Mouse (Mus musculus) midbrain, embryonic 12.5 days (tissue): ENCODE measurements around the gene Hist3h2a. TPM values are rescaled to one million over a fixed set of nuclear protein-coding genes. Genes with fewer than 3 reads are reported as not detected.

Experiments used
- ATAC-seq: fragments of 200-750 bp; cut with Nextera tagmentation; 2 replicates; pipeline ENCODE4 v1.8.0; 2017; ENCODE audit warnings: low read depth, moderate TSS enrichment, moderate library complexity; ENCODE audit not compliant: low FRiP score
- H3K27ac ChIP-seq: fragments of 300-500 bp; sonication (generic); replicated peaks from 2 replicates; pipeline ENCODE4 v1.5.1; 2016; ENCODE audit warnings: mild to moderate bottlenecking
- H3K27me3 ChIP-seq: fragments of 300-500 bp; sonication (generic); 2 replicates; pipeline ENCODE4 v1.6.1; 2016; ENCODE audit warnings: mild to moderate bottlenecking
- H3K36me3 ChIP-seq: fragments of 300-500 bp; sonication (generic); 2 replicates; pipeline ENCODE4 v1.6.1; 2016
- H3K4me1 ChIP-seq: fragments of 300-500 bp; sonication (generic); 2 replicates; pipeline ENCODE4 v1.6.1; 2016
- H3K4me2 ChIP-seq: fragments of 300-500 bp; sonication (generic); replicated peaks from 2 replicates; pipeline ENCODE4 v1.6.1; 2016; ENCODE audit warnings: mild to moderate bottlenecking, moderate library complexity
- H3K4me3 ChIP-seq: fragments of 300-500 bp; sonication (generic); 2 replicates; pipeline ENCODE4 v1.5.1; 2016; ENCODE audit warnings: mild to moderate bottlenecking
- H3K9ac ChIP-seq: fragments of 300-500 bp; sonication (generic); replicated peaks from 2 replicates; pipeline ENCODE4 v1.6.1; 2016; ENCODE audit warnings: mild to moderate bottlenecking, moderate library complexity
- H3K9me3 ChIP-seq: fragments of 300-500 bp; sonication (generic); 2 replicates; pipeline ENCODE4 v1.6.1; 2016; ENCODE audit warnings: mild to moderate bottlenecking
- WGBS: fragments of 180-500 bp; shearing (Covaris S2); methylation state at CpG from one replicate; pipeline ENCODE4 v1.1.7; 2016; 5-methylcytosine and 5-hydroxymethylcytosine counted together
- microRNA-seq: library from miRNA; unstranded; fragments of <30 nt; microRNA quantifications from one replicate; pipeline ENCODE4, GENCODE M21; 2017
- polyA plus RNA-seq: library from polyadenylated mRNA; unstranded; fragments of >200 nt; fragmentation: Nextera tagmentation; extraction: Ambion mirVana; gene quantifications from 2 replicates; pipeline ENCODE4 v1.2.1, GENCODE M21; 2016

Hist3h2a gene
- polyA plus RNA-seq, 1 experiment from 2014 or later: 87.5 TPM

GRCm38 (mm10) chr11:58999158-58999557, 44.7 kb downstream of the Hist3h2a start:
- Histone ChIP-seq H3K27ac (no peak overlapping the region), H3K9ac (no peak overlapping the region), H3K36me3 (no peaks in the 10 kb centered on the region), H3K4me1 (peaks cover 3% of the 10 kb centered on the region; the same call in 1 of the 2 replicates), H3K9me3 (no peaks in the 10 kb centered on the region), H3K27me3 (peaks cover 35% of the 10 kb centered on the region), H3K4me3 (no peak overlapping the region), H3K4me2 (no peak overlapping the region)
- no peak for ATAC-seq
- 57% methylated on average over 11 of the region's 11 CpGs for WGBS

GRCm38 (mm10) chr11:58999830-59000229, 45.3 kb downstream of the Hist3h2a start:
- no peak for ATAC-seq
- Histone ChIP-seq H3K9ac (no peak overlapping the region), H3K27ac (no peak overlapping the region), H3K9me3 (no peaks in the 10 kb centered on the region), H3K36me3 (no peaks in the 10 kb centered on the region), H3K27me3 (peaks cover 28% of the 10 kb centered on the region), H3K4me2 (no peak overlapping the region), H3K4me3 (no peak overlapping the region), H3K4me1 (no peaks in the 10 kb centered on the region)
- 72% methylated on average over 6 of the region's 6 CpGs for WGBS

GRCm38 (mm10) chr11:59000635-59001034, 46.1 kb downstream of the Hist3h2a start:
- Histone ChIP-seq H3K27me3 (peaks cover 20% of the 10 kb centered on the region), H3K4me3 (no peak overlapping the region), H3K9ac (no peak overlapping the region), H3K36me3 (no peaks in the 10 kb centered on the region), H3K9me3 (no peaks in the 10 kb centered on the region), H3K4me2 (no peak overlapping the region), H3K4me1 (no peaks in the 10 kb centered on the region), H3K27ac (no peak overlapping the region)
- 92% methylated on average over 21 of the region's 21 CpGs for WGBS
- no peak for ATAC-seq

- Histone ChIP-seq H3K36me3 (no peaks in the 10 kb centered on the region), H3K4me2 (no peak overlapping the region), H3K4me1 (no peaks in the 10 kb centered on the region), H3K27ac (no peak overlapping the region), H3K4me3 (no peak overlapping the region), H3K9ac (no peak overlapping the region), H3K9me3 (no peaks in the 10 kb centered on the region), H3K27me3 (0 out of 2 replicates have a peak, but pooled peaks cover 1% of the 10 kb centered on the region)
- no peak for ATAC-seq
- 79% methylated on average over 7 of the region's 7 CpGs for WGBS
Measured at GRCm38 (mm10) chr11:59002327-59003079, 48.0 kb downstream of the Hist3h2a start.

Small RNAs within 50 kb of the gene (microRNA-seq; reads per million reads assigned to microRNA genes)
- gene Gm44313: not detected

Other genes starting within 250 kb of the Hist3h2a start
- gene Olfr318, start 230.7 kb upstream of the Hist3h2a start, polyA plus RNA-seq: not detected in 2 replicates
- gene Olfr317, start 215.5 kb upstream of the Hist3h2a start, polyA plus RNA-seq: not detected in 2 replicates
- not detected in 2 replicates for gene Olfr316, start 202.0 kb upstream of the Hist3h2a start, polyA plus RNA-seq
- not detected in 2 replicates for gene Olfr315, start 181.5 kb upstream of the Hist3h2a start, polyA plus RNA-seq
- gene Olfr314, start 171.7 kb upstream of the Hist3h2a start, polyA plus RNA-seq: not detected in 2 replicates
- gene Fam183b, start 152.7 kb upstream of the Hist3h2a start, polyA plus RNA-seq: 2.0 and 2.1 TPM in 2 replicates
- gene Olfr313, start 139.7 kb upstream of the Hist3h2a start, polyA plus RNA-seq: not detected in 2 replicates
- gene Olfr312, start 125.4 kb upstream of the Hist3h2a start, polyA plus RNA-seq: not detected in 2 replicates
- gene Olfr311, start 115.4 kb upstream of the Hist3h2a start, polyA plus RNA-seq: not detected in 2 replicates
- 17.7 and 19.9 TPM in 2 replicates for gene Gm12258, start 107.5 kb upstream of the Hist3h2a start, polyA plus RNA-seq
- 10.2 and 13.7 TPM in 2 replicates for gene 2810021J22Rik, start 87.5 kb upstream of the Hist3h2a start, polyA plus RNA-seq
- 5.3 and 5.5 TPM in 2 replicates for gene Zfp39, start 50.5 kb upstream of the Hist3h2a start, polyA plus RNA-seq
- gene Btnl10, start 36.8 kb upstream of the Hist3h2a start, polyA plus RNA-seq: not detected in 2 replicates
- gene Rnf187, start 15.8 kb upstream of the Hist3h2a start, polyA plus RNA-seq: 437 and 465 TPM in 2 replicates
- 177 and 223 TPM in 2 replicates for gene Hist3h2ba, start 5.8 kb upstream of the Hist3h2a start, polyA plus RNA-seq
- 0.64 and 0.86 TPM in 2 replicates for gene Trim17, start within 50 bp of the Hist3h2a start, polyA plus RNA-seq
- 19.9 and 20.5 TPM in 2 replicates for gene Trim11, start 23.4 kb downstream of the Hist3h2a start, polyA plus RNA-seq
- gene Obscn, start 181.7 kb downstream of the Hist3h2a start, polyA plus RNA-seq: 0.08 and 0.14 TPM in 2 replicates
- gene Iba57, start 209.1 kb downstream of the Hist3h2a start, polyA plus RNA-seq: 6.2 and 7.3 TPM in 2 replicates
- 0.10 TPM in 2 replicates for gene Gjc2, start 228.5 kb downstream of the Hist3h2a start, polyA plus RNA-seq
- gene Guk1, start 237.5 kb downstream of the Hist3h2a start, polyA plus RNA-seq: 83.8 and 95.1 TPM in 2 replicates
- gene Mrpl55, start 247.8 kb downstream of the Hist3h2a start, polyA plus RNA-seq: 84.3 and 89.4 TPM in 2 replicates